Mouse (Mus musculus): Measurements from ENCODE around the gene Gm20388. TPM values are rescaled to one million over a fixed set of nuclear protein-coding genes. Genes with fewer than 3 reads are reported as not detected.

The Gm20388 gene
- polyA plus RNA-seq, 2 experiments: 8.5 TPM; not detected in 1

GRCm38 (mm10) chr8:123232553-123232952 lies 3321.9 kb downstream of the Gm20388 start:
- no peak for ATAC-seq (ENCODE audit: insufficient read depth)
- no peak for DNase-seq (ENCODE audit: low read depth in 3 of 3, low spot score in 3 of 3)

DNA sequence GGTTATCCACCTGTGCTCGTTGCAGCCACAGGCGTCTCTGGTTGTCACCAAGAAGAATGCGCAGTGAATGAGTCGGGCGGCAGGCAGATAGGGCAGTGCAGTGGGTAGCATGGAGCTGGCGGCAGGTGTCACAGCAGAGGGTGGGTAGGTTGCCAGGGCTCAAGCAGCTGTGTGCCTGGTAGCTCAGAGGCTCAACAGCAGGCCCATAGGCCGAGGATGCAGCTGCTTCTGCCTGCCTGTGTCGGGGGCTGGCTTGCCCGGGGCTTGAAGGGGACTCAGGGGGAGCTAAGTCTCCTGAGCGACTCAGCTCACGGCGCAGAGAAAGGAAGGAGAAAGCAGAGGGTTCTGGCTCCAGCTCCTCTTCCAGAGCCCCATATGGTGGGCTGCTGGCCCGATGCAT lies 3322.7 kb downstream of the Gm20388 start:
- Histone ChIP-seq H3K27ac (no peak overlapping the region), H3K4me2 (ENCODE audit: low read depth) (no peak overlapping the region), H3K36me3 (replicated peaks; ENCODE audit: control insufficient read depth, insufficient read depth, low read depth) (no peaks in the 10 kb centered on the region), H3K27me3 (ENCODE audit: control insufficient read depth, insufficient read depth, low read length) (peaks cover 12% of the 10 kb centered on the region), H3K4me1 (replicated peaks; ENCODE audit: control insufficient read depth in 2 of 2, insufficient read depth in 2 of 2, low read length in 1 of 2) (peaks cover 7 to 10% of the 10 kb centered on the region in 2 experiments), H3K4me3 (ENCODE audit: insufficient read depth in 1 of 2, low read depth in 2 of 2, low read length in 2 of 2) (no peak overlapping the region), H3K9me3 (ENCODE audit: control insufficient read depth, low read length) (no peaks in the 10 kb centered on the region), H3K9ac (replicated peaks) (no peak overlapping the region)
- 71% methylated on average over 13 of the region's 13 CpGs for WGBS (ENCODE audit: insufficient replicate concordance)
- no peak for ATAC-seq (ENCODE audit: insufficient read depth)
- DNase-seq (ENCODE audit: low read depth in 3 of 3, low spot score in 3 of 3): no peak
- TF ChIP-seq CTCF (IDR thresholded peaks at IDR 0.05; ENCODE audit: low read depth) (no peak), EP300 (IDR thresholded peaks at IDR 0.05; ENCODE audit: low read depth) (no peak)

More at GRCm38 (mm10) chr8:123232553-123232952, 3321.9 kb downstream of the Gm20388 start:
- Histone ChIP-seq H3K36me3 (replicated peaks; ENCODE audit: control insufficient read depth, insufficient read depth, low read depth) (no peaks in the 10 kb centered on the region), H3K4me3 (ENCODE audit: insufficient read depth in 1 of 2, low read depth in 2 of 2, low read length in 2 of 2) (no peak overlapping the region), H3K9ac (replicated peaks) (no peak overlapping the region), H3K27ac (no peak overlapping the region), H3K27me3 (ENCODE audit: control insufficient read depth, insufficient read depth, low read length) (peaks cover 12% of the 10 kb centered on the region), H3K9me3 (ENCODE audit: control insufficient read depth, low read length) (no peaks in the 10 kb centered on the region), H3K4me1 (replicated peaks; ENCODE audit: control insufficient read depth in 2 of 2, insufficient read depth in 2 of 2, low read length in 1 of 2) (peaks cover 7 to 10% of the 10 kb centered on the region in 2 experiments), H3K4me2 (ENCODE audit: low read depth) (no peak overlapping the region)
- no peak for TF ChIP-seq CTCF (IDR thresholded peaks at IDR 0.05; ENCODE audit: low read depth)
- TF ChIP-seq EP300 (IDR thresholded peaks at IDR 0.05; ENCODE audit: low read depth): no peak
- WGBS (ENCODE audit: insufficient replicate concordance): 40% methylated on average over 7 of the region's 7 CpGs

GRCm38 (mm10) chr8:123233760-123234159 lies 3323.1 kb downstream of the Gm20388 start:
- TF ChIP-seq CTCF (IDR thresholded peaks at IDR 0.05; ENCODE audit: low read depth): no peak
- no peak for TF ChIP-seq EP300 (IDR thresholded peaks at IDR 0.05; ENCODE audit: low read depth)
- H3K36me3 ChIP-seq (replicated peaks; ENCODE audit: control insufficient read depth, insufficient read depth, low read depth): no peaks in the 10 kb centered on the region
- no peak for ATAC-seq (ENCODE audit: insufficient read depth)
- no peak overlapping the region for H3K4me2 ChIP-seq (ENCODE audit: low read depth)
- peaks cover 12% of the 10 kb centered on the region for H3K27me3 ChIP-seq (ENCODE audit: control insufficient read depth, insufficient read depth, low read length)
- H3K9me3 ChIP-seq (ENCODE audit: control insufficient read depth, low read length): no peaks in the 10 kb centered on the region
- H3K27ac ChIP-seq: no peak overlapping the region
- H3K4me3 ChIP-seq (ENCODE audit: insufficient read depth in 1 of 2, low read depth in 2 of 2, low read length in 2 of 2): no peak overlapping the region
- 63% methylated on average over 11 of the region's 11 CpGs for WGBS (ENCODE audit: insufficient replicate concordance)
- no peak overlapping the region for H3K9ac ChIP-seq (replicated peaks)
- peaks cover 7 to 10% of the 10 kb centered on the region in 2 experiments for H3K4me1 ChIP-seq (replicated peaks; ENCODE audit: control insufficient read depth in 2 of 2, insufficient read depth in 2 of 2, low read length in 1 of 2)
- no peak for DNase-seq (ENCODE audit: low read depth in 3 of 3, low spot score in 3 of 3)

DNA sequence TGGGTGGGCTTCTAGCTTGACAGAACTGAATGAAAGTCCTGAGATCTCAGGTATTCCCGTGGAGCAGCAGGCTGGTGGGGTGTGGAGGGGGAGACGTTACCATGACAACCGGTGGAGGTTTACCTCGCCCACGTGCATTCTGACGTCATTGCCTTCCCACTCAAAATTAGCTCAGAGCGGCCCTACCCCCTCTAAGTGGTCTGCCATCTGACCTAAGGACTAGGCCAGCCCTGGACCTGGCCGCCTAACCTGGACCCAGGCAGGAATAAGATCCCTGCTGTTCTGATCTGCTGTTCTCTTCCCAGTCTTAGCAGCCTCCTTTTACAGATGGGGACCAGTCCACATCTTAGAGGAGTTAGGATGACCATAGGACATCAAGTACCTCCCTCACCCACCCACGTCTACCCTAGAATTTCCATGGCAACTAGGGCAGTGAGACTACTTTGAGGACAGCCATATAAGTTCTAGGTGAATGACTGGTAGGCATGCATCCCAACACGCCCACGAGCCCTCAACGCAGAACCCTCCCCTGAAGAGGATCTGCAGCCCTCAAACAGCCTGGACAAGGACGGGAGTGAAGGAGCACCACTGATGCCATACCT lies 3324.4 kb downstream of the Gm20388 start:
- ATAC-seq (ENCODE audit: insufficient read depth) (no peak), DNase-seq (ENCODE audit: low read depth in 3 of 3, low spot score in 3 of 3) (no peak)
- Histone ChIP-seq H3K4me1 (replicated peaks; ENCODE audit: control insufficient read depth in 2 of 2, insufficient read depth in 2 of 2, low read length in 1 of 2) (peaks cover 7 to 10% of the 10 kb centered on the region in 2 experiments), H3K4me3 (ENCODE audit: insufficient read depth in 1 of 2, low read depth in 2 of 2, low read length in 2 of 2) (peak overlapping the region; percentile 64 to 70; a peak in 3 of 4 replicates), H3K4me2 (ENCODE audit: low read depth) (peak overlapping the region; percentile 94), H3K9ac (replicated peaks) (no peak overlapping the region), H3K36me3 (replicated peaks; ENCODE audit: control insufficient read depth, insufficient read depth, low read depth) (no peaks in the 10 kb centered on the region), H3K9me3 (ENCODE audit: control insufficient read depth, low read length) (no peaks in the 10 kb centered on the region), H3K27ac (no peak overlapping the region), H3K27me3 (ENCODE audit: control insufficient read depth, insufficient read depth, low read length) (peaks cover 12% of the 10 kb centered on the region)
- 32% methylated on average over 13 of the region's 13 CpGs for WGBS (ENCODE audit: insufficient replicate concordance)
- no peak for TF ChIP-seq CTCF (IDR thresholded peaks at IDR 0.05; ENCODE audit: low read depth)
- no peak for TF ChIP-seq EP300 (IDR thresholded peaks at IDR 0.05; ENCODE audit: low read depth)

GRCm38 (mm10) chr8:123235520-123236497 lies 3325.2 kb downstream of the Gm20388 start, which contains the start of gene Spata2l:
Spata2l (minus strand) TSS chr8:123236233.
- DNase-seq (ENCODE audit: low read depth in 3 of 3, low spot score in 3 of 3) (peak; percentile 65 to 77 (median 71)), ATAC-seq (ENCODE audit: insufficient read depth) (peak; percentile 76)
- Histone ChIP-seq H3K4me3 (ENCODE audit: insufficient read depth in 1 of 2, low read depth in 2 of 2, low read length in 2 of 2) (peak within 1 kb of the TSS; percentile 64 to 70), H3K9me3 (ENCODE audit: control insufficient read depth, low read length) (no peaks in the 10 kb centered on the region), H3K4me2 (ENCODE audit: low read depth) (peak within 1 kb of the TSS; percentile 94), H3K36me3 (replicated peaks; ENCODE audit: control insufficient read depth, insufficient read depth, low read depth) (no peaks in the 10 kb centered on the region), H3K27me3 (ENCODE audit: control insufficient read depth, insufficient read depth, low read length) (peaks cover 12% of the 10 kb centered on the region), H3K9ac (replicated peaks) (peak within 1 kb of the TSS; percentile 59; the same call in 1 of the 2 replicates), H3K27ac (no peak within 1 kb of the TSS), H3K4me1 (replicated peaks; ENCODE audit: control insufficient read depth in 2 of 2, insufficient read depth in 2 of 2, low read length in 1 of 2) (peaks cover 7 to 10% of the 10 kb centered on the region in 2 experiments)
- WGBS (ENCODE audit: insufficient replicate concordance): 1% methylated on average over 57 of the region's 57 CpGs
- TF ChIP-seq CTCF (IDR thresholded peaks at IDR 0.05; ENCODE audit: low read depth) (peak; percentile 34; the same call in 1 of the 2 replicates), EP300 (IDR thresholded peaks at IDR 0.05; ENCODE audit: low read depth) (no peak)

Data from liver, embryonic 14.5 days (tissue).